Mouse (Mus musculus) C2C12 (cell line): ENCODE measurements around the gene Ccdc130. TPM values are rescaled to one million over a fixed set of nuclear protein-coding genes. Genes with fewer than 3 reads are reported as not detected.

Experiments
- H3K27me3 ChIP-seq: one replicate; pipeline ENCODE4 v1.6.1; 2011; ENCODE audit not compliant: control insufficient read depth, insufficient read depth, insufficient read length
- H3K36me3 ChIP-seq: one replicate; pipeline ENCODE4 v1.6.1; 2011; ENCODE audit not compliant: control insufficient read depth, insufficient read depth
- H3K4me3 ChIP-seq: one replicate; pipeline ENCODE4 v1.5.1; 2011; ENCODE audit warnings: mild to moderate bottlenecking, control low read depth; ENCODE audit not compliant: poor library complexity, insufficient read depth, severe bottlenecking
- H3K79me2 ChIP-seq: one replicate; pipeline ENCODE4 v1.6.1; 2011; ENCODE audit not compliant: control insufficient read depth, insufficient read depth
- H3K79me3 ChIP-seq: one replicate; pipeline ENCODE4 v1.6.1; 2011; ENCODE audit warnings: low read depth, control low read depth
- H3ac ChIP-seq: one replicate; pipeline ENCODE3; 2011; ENCODE audit warnings: low read depth; ENCODE audit not compliant: control insufficient read depth, insufficient read length
- CEBPB ChIP-seq: IDR thresholded peaks from one replicate; pipeline ENCODE4 v1.6.1; 2011; ENCODE audit warnings: low read depth, mild to moderate bottlenecking, control low read depth, moderate library complexity
- CTCF ChIP-seq: IDR thresholded peaks from one replicate; pipeline ENCODE4 v1.5.1; 2011; ENCODE audit not compliant: control insufficient read depth, insufficient read depth, insufficient read length
- FOSL1 ChIP-seq: IDR thresholded peaks from one replicate; pipeline ENCODE4 v1.8.0; 2011; ENCODE audit warnings: mild to moderate bottlenecking, low read length; ENCODE audit not compliant: poor library complexity, insufficient read depth, severe bottlenecking
- MAX ChIP-seq: IDR thresholded peaks from one replicate; pipeline ENCODE4 v1.6.1; 2011; ENCODE audit warnings: mild to moderate bottlenecking, control low read depth
- MYOD1 ChIP-seq: IDR thresholded peaks from one replicate; pipeline ENCODE4 v1.6.1; 2011; ENCODE audit warnings: low read depth; ENCODE audit not compliant: control insufficient read depth, insufficient read length
- MYOG ChIP-seq: IDR thresholded peaks from one replicate; pipeline ENCODE4 v1.6.1; 2011; ENCODE audit not compliant: control insufficient read depth, insufficient read length; ENCODE audit errors: extremely low read depth
- USF1 ChIP-seq: IDR thresholded peaks from one replicate; pipeline ENCODE4 v1.6.1; 2011; ENCODE audit warnings: low read depth, mild to moderate bottlenecking, control low read depth, moderate library complexity
- polyA plus RNA-seq: library from polyadenylated mRNA; unstranded; fragments of >200 nt; fragmentation: generic; extraction: Trizol; gene quantifications from one replicate; pipeline ENCODE4 v1.2.1, GENCODE M21; 2012; ENCODE audit warnings: missing spikeins

Ccdc130 gene
- polyA plus RNA-seq, 1 experiment = 16.1 TPM

DNA sequence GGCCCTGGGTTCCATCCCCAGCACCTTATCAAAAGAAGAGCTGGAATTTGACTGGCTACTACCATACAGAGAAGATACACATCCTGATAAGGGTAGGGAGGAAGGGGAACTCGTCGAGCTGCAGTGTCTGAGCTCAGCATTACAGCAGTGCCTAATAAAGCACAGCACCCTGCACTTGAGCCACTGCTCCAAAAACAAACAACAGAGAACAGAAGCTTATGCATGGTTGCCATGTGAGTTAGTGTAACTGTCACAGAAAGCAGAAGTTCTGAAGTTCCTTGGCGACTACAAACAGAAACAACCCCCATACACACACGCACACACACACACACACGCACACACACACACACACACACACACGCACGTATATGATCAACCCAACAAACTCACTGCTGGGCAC, 50.1 kb downstream of the Ccdc130 start:
- Histone ChIP-seq H3K79me3 (no peaks in the 10 kb centered on the region), H3K27me3 (no peaks in the 10 kb centered on the region), H3K4me3 (no peak overlapping the region), H3K36me3 (peaks cover 32% of the 10 kb centered on the region), H3K79me2 (no peaks in the 10 kb centered on the region), H3ac (no peak overlapping the region)
- no peak for TF ChIP-seq CTCF
- no peak for TF ChIP-seq MAX
- no peak for TF ChIP-seq CEBPB
- no peak for TF ChIP-seq FOSL1
- TF ChIP-seq MYOG = no peak
- TF ChIP-seq MYOD1 = no peak
- no peak for TF ChIP-seq USF1

DNA sequence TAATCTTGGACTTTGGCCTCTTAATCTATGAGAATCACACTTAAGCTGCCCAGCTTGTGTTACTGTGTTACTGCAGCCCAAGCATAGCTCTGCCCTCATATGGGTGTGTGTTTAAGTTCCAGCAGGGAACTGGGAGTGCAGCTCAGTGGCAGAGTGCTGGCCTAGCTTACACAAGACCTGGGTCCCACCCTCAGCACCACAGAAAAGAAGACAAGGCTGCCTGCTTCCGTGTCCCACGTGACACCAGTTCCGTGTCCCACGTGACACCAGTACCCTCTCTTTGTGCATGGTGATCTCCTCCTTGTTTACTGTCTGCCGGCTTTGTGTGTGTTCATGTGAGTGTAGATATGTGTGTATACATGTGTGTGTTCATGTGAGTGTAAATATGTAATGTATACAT, 52.0 kb downstream of the Ccdc130 start:
- Histone ChIP-seq H3ac (no peak overlapping the region), H3K36me3 (peaks cover 32% of the 10 kb centered on the region)

DNA sequence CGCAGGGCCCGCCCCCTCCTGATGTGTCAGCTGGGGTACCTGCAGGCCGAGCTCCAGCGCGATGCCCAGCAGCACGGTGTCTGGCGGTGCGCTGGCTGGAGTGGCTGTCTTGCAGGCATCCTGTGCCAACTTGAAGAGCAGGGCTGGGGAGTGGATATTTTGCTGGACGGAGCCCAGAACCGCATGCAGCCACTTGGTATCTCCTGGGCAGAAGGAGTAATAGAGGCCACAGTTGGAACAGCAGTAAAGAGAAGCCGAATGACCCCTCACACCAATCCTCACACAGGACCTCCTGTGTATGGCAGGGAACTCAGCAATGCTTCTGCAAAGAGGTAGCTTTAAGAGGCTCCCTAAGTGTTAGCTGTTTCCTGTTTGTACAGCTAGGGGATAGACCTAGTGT, 53.0 kb downstream of the Ccdc130 start:
- H3K4me3 ChIP-seq = no peak overlapping the region
- no peaks in the 10 kb centered on the region for H3K79me3 ChIP-seq
- no peak for TF ChIP-seq FOSL1
- no peak for TF ChIP-seq MYOG
- TF ChIP-seq USF1 = no peak
- no peak overlapping the region for H3ac ChIP-seq
- no peaks in the 10 kb centered on the region for H3K79me2 ChIP-seq
- peaks cover 27% of the 10 kb centered on the region for H3K36me3 ChIP-seq
- no peaks in the 10 kb centered on the region for H3K27me3 ChIP-seq

More for the DNA sequence above, 52.0 kb downstream of the Ccdc130 start:
- H3K4me3 ChIP-seq = no peak overlapping the region
- TF ChIP-seq MAX (no peak), CEBPB (no peak), FOSL1 (no peak), MYOG (no peak), CTCF (no peak), MYOD1 (no peak), USF1 (no peak)
- no peaks in the 10 kb centered on the region for H3K79me3 ChIP-seq
- no peaks in the 10 kb centered on the region for H3K27me3 ChIP-seq
- no peaks in the 10 kb centered on the region for H3K79me2 ChIP-seq

DNA sequence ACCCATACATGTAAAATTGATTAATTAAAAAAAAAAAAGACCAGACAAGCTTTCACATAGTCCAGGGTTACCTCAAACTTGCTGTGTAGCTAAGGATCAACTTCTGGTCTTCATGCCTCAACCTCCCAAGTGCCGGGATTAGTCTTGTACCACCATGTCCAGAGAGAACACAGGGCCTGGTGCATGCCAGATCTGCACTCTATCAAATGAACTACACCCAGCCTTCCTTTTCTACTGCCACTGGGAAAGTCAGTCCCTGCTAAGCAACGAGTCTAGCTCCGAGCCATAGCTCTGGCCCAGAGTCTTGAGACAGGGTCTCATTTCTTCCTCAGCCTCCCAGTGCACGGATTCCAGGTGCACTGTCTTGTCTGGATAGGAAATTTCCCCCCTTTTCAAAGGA, 56.9 kb downstream of the Ccdc130 start:
- H3K79me3 ChIP-seq = peaks cover 4% of the 10 kb centered on the region
- H3K36me3 ChIP-seq = peaks cover 47% of the 10 kb centered on the region
- H3K27me3 ChIP-seq = no peaks in the 10 kb centered on the region
- peaks cover 11% of the 10 kb centered on the region for H3K79me2 ChIP-seq
- no peak overlapping the region for H3K4me3 ChIP-seq
- no peak overlapping the region for H3ac ChIP-seq
- TF ChIP-seq USF1 (no peak), CEBPB (no peak), MAX (no peak), CTCF (no peak), MYOD1 (no peak), FOSL1 (no peak), MYOG (no peak)

DNA sequence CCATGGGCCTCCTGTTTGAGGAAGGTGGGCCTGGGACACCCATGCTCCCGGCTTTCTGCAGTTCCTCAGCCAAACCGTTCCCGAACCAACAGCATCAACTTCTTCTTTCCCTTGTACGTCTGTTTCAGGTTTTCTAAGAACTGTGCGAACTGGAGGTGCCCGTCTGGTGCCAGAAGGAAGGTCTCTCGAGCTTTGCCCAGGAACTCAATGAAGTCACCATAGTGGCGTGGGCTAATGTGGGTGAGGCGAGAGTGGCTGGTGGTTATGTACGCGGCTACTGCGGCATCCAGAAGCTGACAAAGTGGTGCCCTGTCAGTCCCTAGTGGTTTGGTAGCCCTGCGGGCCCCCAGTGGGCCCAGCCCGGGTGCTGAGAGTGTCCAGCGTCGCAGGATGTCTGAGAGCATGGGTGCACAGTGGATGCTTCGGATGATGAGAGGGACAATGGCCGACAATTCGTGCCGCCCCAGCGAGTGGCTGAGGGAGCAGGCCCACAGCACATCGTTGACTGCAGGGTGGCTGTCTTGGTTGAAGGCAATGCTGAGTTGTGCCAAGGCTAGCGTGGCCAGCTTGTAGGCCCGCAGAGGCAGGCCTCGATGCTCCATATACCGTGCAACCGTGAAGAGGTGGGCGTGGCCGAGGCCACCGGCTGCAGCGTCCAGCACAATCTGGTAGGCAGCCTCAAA, 58.2 kb downstream of the Ccdc130 start:
- peaks cover 23% of the 10 kb centered on the region for H3K79me2 ChIP-seq
- no peak overlapping the region for H3K4me3 ChIP-seq
- H3K36me3 ChIP-seq = peaks cover 59% of the 10 kb centered on the region
- peaks cover 15% of the 10 kb centered on the region for H3K79me3 ChIP-seq
- no peaks in the 10 kb centered on the region for H3K27me3 ChIP-seq
- H3ac ChIP-seq = no peak overlapping the region
- TF ChIP-seq CEBPB = no peak
- TF ChIP-seq CTCF = no peak
- no peak for TF ChIP-seq FOSL1
- no peak for TF ChIP-seq MYOD1
- TF ChIP-seq MYOG = no peak
- TF ChIP-seq USF1 = no peak
- TF ChIP-seq MAX = no peak

DNA sequence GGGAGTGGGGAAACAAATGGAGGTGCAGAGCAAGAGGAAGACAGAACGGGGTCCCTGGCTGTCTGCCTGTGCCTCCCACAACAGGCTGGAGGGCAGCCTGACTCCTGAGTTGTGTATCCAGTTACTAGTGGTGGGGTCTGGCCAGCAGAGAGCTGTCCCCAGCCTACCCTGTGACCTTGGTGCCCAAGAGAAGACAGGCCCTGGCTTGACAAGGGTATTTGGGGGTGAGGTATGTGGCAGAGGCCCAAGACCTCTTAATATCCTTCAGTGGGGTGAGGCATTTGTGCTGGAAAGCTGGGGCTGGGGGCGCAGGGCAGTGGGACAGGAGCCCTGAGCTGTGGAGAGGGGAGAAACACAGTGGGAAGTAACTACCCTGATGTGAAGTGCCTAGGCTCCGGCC, 59.0 kb downstream of the Ccdc130 start:
- Histone ChIP-seq H3K36me3 (peaks cover 63% of the 10 kb centered on the region), H3K79me2 (peaks cover 32% of the 10 kb centered on the region), H3K79me3 (peaks cover 21% of the 10 kb centered on the region), H3K27me3 (no peaks in the 10 kb centered on the region), H3ac (peak overlapping the region; percentile 46), H3K4me3 (no peak overlapping the region)
- TF ChIP-seq MYOG = no peak
- TF ChIP-seq CEBPB = no peak
- no peak for TF ChIP-seq FOSL1
- no peak for TF ChIP-seq MAX
- TF ChIP-seq USF1 = no peak
- TF ChIP-seq MYOD1 = no peak
- no peak for TF ChIP-seq CTCF
